Mouse (Mus musculus): Measurements from ENCODE around the gene Usb1.

The Usb1 gene

GRCm38 (mm10) chr8:95331720-95332436 lies at the start of gene Usb1, which contains the start of gene Zfp319:
TSS of gene Usb1 (plus strand) at chr8:95332284.
TSS of gene Zfp319 (minus strand) at chr8:95331950.
- DNase-seq (ENCODE audit: low spot score), result peak; percentile 91

- no peak for DNase-seq (ENCODE audit: low spot score)
These were observed 42.9 kb upstream of the Usb1 start for GRCm38 (mm10) chr8:95289066-95289650.

- DNase-seq (ENCODE audit: low spot score), result peak; percentile 76
These were observed 38.9 kb upstream of the Usb1 start for GRCm38 (mm10) chr8:95293172-95293571.

GRCm38 (mm10) chr8:95293891-95294290 lies 38.2 kb upstream of the Usb1 start:
- peak; percentile 64 for DNase-seq (ENCODE audit: low spot score)

DNA sequence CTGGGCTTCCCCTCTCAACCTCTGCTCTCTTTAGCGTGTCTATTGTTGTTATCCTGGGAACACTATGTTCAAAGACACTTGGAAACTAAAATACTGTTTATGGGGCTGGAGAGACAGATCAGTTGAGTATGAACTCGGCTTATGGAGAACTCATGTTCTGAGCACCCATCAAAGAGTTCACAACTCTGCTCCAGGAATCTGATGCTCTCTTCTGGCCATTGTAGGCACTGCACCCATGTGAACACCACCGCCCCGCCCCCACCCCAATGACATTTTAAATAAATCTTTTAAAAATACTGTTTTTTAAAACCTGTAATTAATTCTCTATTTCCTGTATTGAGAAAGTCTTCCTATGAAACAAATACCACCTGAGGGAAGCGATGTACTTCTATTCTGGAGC lies 29.7 kb upstream of the Usb1 start:
- DNase-seq (ENCODE audit: low spot score), result no peak

DNA sequence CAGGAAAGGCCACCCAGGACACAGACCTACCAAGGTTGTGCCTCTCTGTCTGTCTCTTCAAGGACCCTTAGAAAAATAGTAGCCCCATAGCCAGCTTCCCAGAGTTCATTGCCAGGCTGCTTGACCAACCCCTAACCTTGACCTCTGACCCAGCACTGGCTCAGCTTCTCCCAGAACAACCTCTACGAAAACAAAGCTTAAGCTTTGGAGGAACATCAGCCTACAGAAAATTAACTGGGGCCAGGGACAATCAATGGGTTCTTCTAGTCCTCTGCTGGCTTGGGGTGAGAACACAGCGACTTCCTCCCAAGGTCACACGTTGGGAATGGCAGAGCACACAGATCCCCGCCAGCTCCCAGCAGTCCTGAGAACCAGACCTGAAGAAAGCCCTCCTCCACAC lies 26.6 kb upstream of the Usb1 start:
- no peak for DNase-seq (ENCODE audit: low spot score)

DNA sequence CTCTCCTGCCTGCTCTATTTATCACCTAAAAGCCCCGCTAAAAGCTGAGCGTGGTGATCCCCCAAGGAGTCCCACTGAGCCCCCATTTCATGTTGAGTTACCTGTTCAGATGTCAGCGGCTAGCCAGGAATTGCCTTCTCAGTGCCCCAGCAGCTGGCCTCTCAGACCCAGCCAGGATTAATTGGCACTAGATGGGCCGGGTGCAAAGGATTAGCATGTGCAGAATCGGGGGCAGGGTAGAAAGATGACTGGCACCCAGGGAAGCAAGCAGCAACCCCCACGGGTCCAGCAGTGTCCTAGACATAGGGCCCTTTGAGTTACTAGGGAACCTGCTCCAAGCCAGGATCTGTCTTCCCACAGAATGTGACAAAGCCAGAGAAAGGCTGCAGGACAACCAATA lies 25.7 kb upstream of the Usb1 start, which contains the start of gene Cngb1:
Gene Cngb1 (minus strand): TSS at position 155 of the 400 bp plus-strand sequence.
- DNase-seq (ENCODE audit: low spot score), result no peak

DNA sequence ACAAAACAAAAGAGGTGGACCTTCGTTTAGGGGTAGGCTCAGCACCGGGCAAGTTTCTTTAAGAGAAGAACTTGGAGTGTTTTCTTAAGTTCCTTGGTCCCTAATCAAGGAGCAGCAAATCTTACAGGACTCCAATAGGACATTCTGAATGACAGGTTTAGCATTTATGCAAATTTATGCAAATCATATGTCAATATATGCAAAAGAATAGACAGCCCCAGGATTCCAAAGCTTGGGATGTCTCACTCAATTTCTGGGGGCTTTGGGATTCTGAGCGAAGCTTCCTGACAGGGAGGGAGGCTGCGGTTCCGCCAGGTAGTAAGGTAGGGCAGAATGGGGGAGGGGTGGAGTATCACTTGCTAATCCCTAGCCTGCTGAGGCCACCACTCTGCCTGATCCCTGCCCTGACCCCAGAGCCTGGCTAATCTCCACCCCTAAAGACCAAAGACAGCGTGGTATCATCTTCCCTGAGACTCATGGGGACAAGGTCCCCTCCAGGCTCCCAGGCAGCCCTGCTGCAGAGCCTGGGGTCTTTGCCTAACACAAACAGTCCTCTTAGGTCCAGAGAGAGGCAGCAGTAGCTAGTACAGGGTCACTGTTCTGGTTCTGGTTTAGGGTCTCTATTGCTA lies 21.6 kb upstream of the Usb1 start, which contains the start of gene Tepp:
Gene Tepp (plus strand): TSS at position 225 of the 629 bp plus-strand sequence.
- DNase-seq (ENCODE audit: low spot score), result no peak

GRCm38 (mm10) chr8:95312836-95313235 lies 19.2 kb upstream of the Usb1 start:
- no peak for DNase-seq (ENCODE audit: low spot score)

DNA sequence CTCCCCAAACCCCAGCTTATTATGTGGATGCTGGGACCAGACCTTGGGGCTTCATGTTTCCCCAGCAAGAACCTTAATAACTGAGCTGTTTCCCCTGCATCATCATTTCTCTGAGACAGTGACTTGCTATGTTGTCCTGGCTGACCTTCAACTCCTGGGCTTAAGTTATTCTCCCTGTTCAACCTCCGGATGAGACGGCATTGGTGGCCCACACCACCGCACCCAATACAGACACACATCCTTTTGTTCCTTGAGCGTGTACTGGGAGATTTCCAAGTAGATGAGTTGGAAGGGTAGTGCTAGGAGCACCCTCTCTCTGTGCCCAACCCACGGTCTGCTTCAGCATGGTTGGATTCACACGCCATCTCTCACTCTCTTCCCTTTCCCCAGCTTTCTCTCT lies 18.2 kb upstream of the Usb1 start:
- no peak for DNase-seq (ENCODE audit: low spot score)

GRCm38 (mm10) chr8:95314707-95315106 lies 17.4 kb upstream of the Usb1 start:
- DNase-seq (ENCODE audit: low spot score), result peak; percentile 45

- DNase-seq (ENCODE audit: low spot score), result no peak
These were observed 16.7 kb upstream of the Usb1 start for GRCm38 (mm10) chr8:95315350-95315749.

GRCm38 (mm10) chr8:95320224-95321139 lies 11.6 kb upstream of the Usb1 start:
- DNase-seq (ENCODE audit: low spot score), result peak; percentile 36

DNA sequence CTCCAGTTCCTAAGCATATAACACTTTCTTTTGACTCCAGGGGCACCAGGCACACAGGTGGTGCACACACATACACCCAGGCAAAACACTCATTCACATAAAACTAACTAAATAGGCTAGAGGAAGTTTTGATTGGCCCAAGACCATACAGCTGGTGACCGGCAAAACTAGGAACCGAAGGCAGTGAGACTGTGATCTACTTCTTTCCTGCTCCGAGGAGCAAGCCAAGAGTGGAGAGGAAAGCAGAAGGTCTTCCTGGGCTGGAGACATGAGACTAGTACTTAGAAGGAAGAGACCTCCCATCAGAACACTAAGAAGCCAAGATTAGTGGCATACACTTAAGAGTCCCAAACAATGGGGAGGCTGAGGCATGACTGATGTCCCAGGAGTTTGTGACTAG lies 8.9 kb upstream of the Usb1 start:
- DNase-seq (ENCODE audit: low spot score), result no peak

DNA sequence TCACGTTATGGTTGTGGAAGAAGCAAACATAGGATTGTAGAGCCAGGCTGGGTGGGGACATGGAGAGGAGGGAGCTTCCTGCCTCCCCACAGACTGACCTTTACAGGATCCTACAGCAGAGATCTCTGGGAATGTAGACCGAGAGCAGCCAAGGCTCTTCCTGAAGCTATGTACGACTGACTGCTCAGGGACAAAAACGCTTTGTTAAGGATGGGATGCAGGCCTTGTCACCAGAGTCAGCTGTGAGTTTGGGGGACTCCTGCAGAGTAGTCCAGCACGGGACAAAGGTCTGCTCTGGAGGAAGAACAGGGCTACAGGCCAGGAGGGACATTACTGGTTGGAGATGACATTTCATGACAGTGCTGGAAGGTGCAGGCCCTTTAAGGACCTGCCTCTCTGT lies 7.4 kb upstream of the Usb1 start:
- DNase-seq (ENCODE audit: low spot score), result no peak

DNA sequence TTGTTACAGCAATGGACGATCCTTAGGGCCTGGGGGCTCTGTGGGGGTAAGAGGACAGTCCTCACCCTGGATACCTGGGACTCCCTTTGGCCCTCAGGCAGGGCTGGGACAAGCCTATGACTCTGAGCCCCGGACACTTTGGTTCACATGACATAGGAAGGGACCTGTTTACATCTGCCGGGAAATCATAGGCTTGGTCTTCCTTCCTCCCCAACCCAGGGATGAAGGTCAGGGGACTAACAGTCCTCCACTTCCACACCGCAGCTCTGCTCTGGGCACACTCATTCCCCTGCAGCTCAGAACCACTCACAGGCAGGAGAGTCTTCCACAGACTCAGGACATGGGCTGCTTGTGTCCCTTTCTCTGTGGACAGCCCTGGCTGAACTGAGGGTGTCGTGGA lies 5.3 kb upstream of the Usb1 start:
- DNase-seq (ENCODE audit: low spot score), result no peak

DNA sequence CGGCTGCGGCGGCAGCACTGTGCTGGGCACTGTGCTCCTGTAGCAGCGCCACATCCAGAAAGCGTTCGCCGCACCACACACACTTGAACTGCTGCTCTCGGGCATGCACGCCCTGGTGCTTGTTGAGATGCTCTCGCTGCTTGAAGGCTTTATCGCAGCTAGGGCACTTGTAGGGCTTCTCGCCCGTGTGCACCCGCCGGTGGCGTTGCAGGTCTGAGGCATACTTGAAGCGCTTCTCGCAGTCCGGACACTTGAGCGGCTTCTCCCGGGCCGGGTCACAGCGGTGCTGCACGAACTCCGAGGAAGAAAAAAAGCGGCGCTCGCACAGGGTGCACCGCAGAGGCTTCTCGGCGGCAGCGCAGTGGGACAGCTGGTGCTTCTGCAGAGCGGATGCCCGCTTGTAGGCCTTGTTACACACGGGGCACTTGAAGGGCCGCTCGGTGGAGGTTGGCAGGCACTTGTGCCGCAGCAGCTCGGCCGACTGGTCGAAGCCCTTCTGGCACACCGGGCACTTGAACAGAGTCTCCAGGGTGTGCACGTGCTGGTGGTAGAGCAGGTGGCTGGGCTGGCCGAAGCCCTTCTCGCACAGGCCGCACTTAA lies 4.1 kb upstream of the Usb1 start:
- DNase-seq (ENCODE audit: low spot score), result no peak

DNA sequence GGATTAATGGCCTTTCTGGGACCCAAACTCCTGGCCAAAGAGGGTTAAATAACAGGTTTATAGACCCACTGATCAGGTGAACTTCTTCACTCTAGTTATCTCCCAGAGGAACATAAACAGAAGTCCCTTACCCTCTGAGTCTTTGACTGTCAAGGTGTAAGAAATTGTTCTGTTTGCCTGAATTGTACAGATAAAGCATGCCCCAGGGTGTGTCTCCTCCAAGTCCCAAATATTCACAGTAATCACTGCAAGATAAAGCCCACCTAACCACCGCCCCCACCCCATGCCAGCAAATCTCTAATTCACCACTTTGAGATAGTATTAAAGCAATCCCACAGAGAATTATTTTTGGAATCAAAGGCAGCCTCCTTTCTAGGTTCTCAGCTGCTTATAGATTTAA lies 1.7 kb upstream of the Usb1 start:
- DNase-seq (ENCODE audit: low spot score), result no peak

GRCm38 (mm10) chr8:95331156-95331719 lies 846 bp upstream of the Usb1 start:
- no peak for DNase-seq (ENCODE audit: low spot score)

DNA sequence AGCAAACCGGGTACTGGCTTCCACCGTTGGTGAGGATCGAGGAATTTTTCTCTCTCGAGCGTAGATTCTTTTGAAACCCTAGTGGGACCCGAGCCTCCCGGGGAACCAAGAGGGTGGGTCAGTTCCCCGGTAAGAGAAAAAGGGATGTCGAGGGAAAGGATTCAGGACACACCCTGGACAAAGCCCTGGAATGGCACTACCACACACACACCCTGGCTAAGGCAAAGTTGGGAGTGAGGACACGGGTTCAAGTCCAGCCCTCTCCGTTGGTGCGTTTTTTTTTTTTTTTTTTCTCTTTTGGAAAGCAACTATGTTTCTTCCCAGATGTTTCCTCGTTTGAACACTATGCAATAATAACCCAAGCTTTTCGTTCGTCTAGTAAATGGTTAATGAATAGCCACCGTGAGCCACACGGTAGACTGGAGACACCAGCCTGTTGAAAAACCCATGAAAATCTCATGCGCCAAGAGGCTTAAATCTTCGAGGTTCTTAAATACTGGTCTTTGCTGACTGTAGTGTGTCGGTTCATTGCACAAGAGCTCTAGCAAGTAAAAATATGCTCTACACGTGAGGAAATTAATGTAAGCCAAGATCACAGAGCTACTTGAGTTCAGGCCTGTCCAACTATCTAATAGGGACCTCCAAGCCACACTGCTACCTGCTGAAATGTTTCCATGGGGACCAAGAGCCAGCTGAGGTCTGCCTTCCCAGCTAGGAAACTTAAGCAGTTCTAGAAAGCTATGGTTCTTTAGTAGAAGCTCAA lies 534 bp downstream of the Usb1 start:
- no peak for DNase-seq (ENCODE audit: low spot score)

DNA sequence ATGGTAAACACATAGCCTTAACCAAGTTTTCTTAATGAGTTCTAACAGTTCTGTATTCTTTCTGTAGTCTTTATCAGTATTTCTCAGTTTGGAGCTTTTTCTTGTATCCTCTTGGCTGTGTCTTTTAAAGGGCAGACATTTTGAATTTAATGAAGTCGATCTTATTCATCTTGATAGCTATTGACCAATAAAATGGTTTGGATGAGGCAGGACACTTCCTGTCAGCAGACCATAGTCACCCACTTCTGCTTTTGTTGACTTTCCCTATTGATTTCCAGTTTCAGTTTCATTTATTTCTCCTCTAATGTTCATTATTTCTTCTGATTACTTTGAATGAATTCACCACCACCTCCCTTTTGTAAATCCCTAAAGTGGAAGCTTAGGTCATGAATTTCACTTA lies 3.6 kb downstream of the Usb1 start:
- DNase-seq (ENCODE audit: low spot score), result no peak
